Mouse (Mus musculus) stomach, postnatal 0 days (tissue): ENCODE measurements at regions not wholly inside any gene's neighbourhood (a gene's known extent, or its start where the extent isn't known, plus 50 kb on each side); places are given as distances from the start of the nearest gene placed in this dataset.

Experiments used
- ATAC-seq: fragments of 200-750 bp; cut with Nextera tagmentation; 2 replicates; pipeline ENCODE4 v1.8.0; 2017; ENCODE audit not compliant: low FRiP score, low TSS enrichment
- DNase-seq: peaks from one replicate; pipeline ENCODE4 v3.0.0-alpha.2; 2016; ENCODE audit warnings: low spot score
- H3K27ac ChIP-seq: fragments of 300-500 bp; sonication (generic); replicated peaks from 2 replicates; pipeline ENCODE4 v1.5.1; 2014; ENCODE audit warnings: mild to moderate bottlenecking, control low read depth
- H3K27me3 ChIP-seq: fragments of 300-500 bp; sonication (generic); 2 replicates; pipeline ENCODE4 v1.6.1; 2014; ENCODE audit warnings: low read length; ENCODE audit not compliant: control insufficient read depth, insufficient read depth
- H3K36me3 ChIP-seq: fragments of 300-500 bp; sonication (generic); 2 replicates; pipeline ENCODE4 v1.6.1; 2014; ENCODE audit warnings: low read length, mixed read lengths; ENCODE audit not compliant: control insufficient read depth, insufficient read depth
- H3K4me1 ChIP-seq: fragments of 300-500 bp; sonication (generic); replicated peaks from 2 replicates; pipeline ENCODE4 v1.6.1; 2014; ENCODE audit warnings: antibody characterized with exemption; ENCODE audit not compliant: control insufficient read depth, insufficient read depth
- H3K4me2 ChIP-seq: fragments of 300-500 bp; sonication (generic); replicated peaks from 2 replicates; pipeline ENCODE4 v1.6.1; 2014; ENCODE audit warnings: low read depth, mild to moderate bottlenecking, control low read depth, moderate library complexity
- H3K4me3 ChIP-seq: fragments of 300-500 bp; sonication (generic); 2 replicates; pipeline ENCODE4 v1.5.1; 2014; ENCODE audit warnings: low read depth, low read length, control low read depth
- H3K9ac ChIP-seq: fragments of 300-500 bp; sonication (generic); 2 replicates; pipeline ENCODE4 v1.6.1; 2014; ENCODE audit warnings: mild to moderate bottlenecking, low read length, control low read depth, mixed read lengths
- H3K9me3 ChIP-seq: fragments of 300-500 bp; sonication (generic); 2 replicates; pipeline ENCODE4 v1.6.1; 2016; ENCODE audit warnings: low read length; ENCODE audit not compliant: control insufficient read depth
- CTCF ChIP-seq: IDR thresholded peaks from 2 replicates; pipeline ENCODE4 v1.5.1; 2016; ENCODE audit warnings: antibody characterized with exemption, low read depth, mild to moderate bottlenecking, moderate library complexity
- EP300 ChIP-seq: optimal IDR thresholded peaks from 2 replicates; pipeline ENCODE3; 2016; ENCODE audit warnings: antibody characterized with exemption
- WGBS: fragments of 180-500 bp; shearing (Covaris S2); extraction: QIAGEN DNeasy Blood & Tissue Kit; methylation state at CpG from one replicate; pipeline ENCODE4 v1.1.7; 2014; 5-methylcytosine and 5-hydroxymethylcytosine counted together

- no peak overlapping the region for H3K4me2 ChIP-seq
- ATAC-seq (no peak), DNase-seq (no peak)
- H3K4me1 ChIP-seq = no peaks in the 10 kb centered on the region
- no peak overlapping the region for H3K4me3 ChIP-seq
- no peaks in the 10 kb centered on the region for H3K9me3 ChIP-seq
- 68% methylated on average over 2 of the region's 2 CpGs for WGBS
- H3K9ac ChIP-seq = no peak overlapping the region
- TF ChIP-seq CTCF (no peak), EP300 (no peak)
- H3K36me3 ChIP-seq = no peaks in the 10 kb centered on the region
- no peaks in the 10 kb centered on the region for H3K27me3 ChIP-seq
- H3K27ac ChIP-seq = no peak overlapping the region
Measured at GRCm38 (mm10) chr5:63468526-63469268, 180.2 kb upstream of the Nwd2 start.

DNA sequence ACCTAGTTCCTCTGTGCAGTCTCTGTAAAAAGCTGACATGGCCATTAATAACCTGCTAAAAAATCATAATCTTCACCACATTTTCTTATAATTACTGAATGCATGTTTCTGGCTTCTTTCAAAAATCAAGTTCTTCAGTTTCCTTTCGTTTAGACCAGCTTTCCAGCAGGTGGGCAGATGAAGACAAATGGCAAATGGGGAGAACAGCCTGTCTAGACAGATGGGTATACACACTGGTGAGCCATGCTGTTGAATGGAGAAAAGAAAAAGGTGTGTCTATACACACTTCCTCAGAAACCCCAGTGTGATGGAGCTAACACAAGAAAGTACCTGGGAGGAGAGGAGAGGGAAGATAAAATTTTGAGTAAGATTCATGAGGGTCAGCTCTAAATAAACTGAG is 179.2 kb upstream of the Nwd2 start:
- no peak for ATAC-seq

DNA sequence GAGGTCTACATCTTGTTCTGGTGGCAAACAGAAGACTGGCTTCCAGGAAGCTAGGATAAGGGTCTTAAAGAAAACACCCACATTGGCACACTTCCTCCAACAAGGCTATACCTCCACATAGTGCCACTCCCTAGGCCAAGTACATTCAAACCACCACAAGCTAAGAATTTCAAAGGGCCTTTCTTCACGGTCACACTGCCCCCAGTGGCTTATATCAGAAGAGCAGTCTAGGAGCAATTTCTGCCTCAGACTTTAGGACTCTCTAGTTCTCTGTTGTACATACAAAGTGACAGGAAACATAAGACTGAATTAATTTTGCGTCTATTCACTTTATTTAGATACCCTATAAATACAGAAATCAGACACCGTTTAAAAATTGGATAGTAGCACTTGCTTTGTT is 175.7 kb upstream of the Nwd2 start:
- Histone ChIP-seq H3K36me3 (no peaks in the 10 kb centered on the region), H3K9ac (no peak overlapping the region), H3K4me3 (no peak overlapping the region), H3K4me1 (no peaks in the 10 kb centered on the region), H3K27ac (no peak overlapping the region), H3K27me3 (no peaks in the 10 kb centered on the region), H3K4me2 (no peak overlapping the region), H3K9me3 (no peaks in the 10 kb centered on the region)
- ATAC-seq (no peak), DNase-seq (no peak)
- TF ChIP-seq EP300 (no peak), CTCF (peak; percentile 51)
- WGBS = 64% methylated on average over 3 of the region's 3 CpGs

More for the DNA sequence above, 179.2 kb upstream of the Nwd2 start:
- no peak for TF ChIP-seq EP300
- TF ChIP-seq CTCF = no peak
- H3K4me3 ChIP-seq = no peak overlapping the region
- no peaks in the 10 kb centered on the region for H3K4me1 ChIP-seq
- H3K27ac ChIP-seq = no peak overlapping the region
- H3K27me3 ChIP-seq = no peaks in the 10 kb centered on the region
- DNase-seq = no peak
- no peaks in the 10 kb centered on the region for H3K9me3 ChIP-seq
- no peak overlapping the region for H3K9ac ChIP-seq
- no peaks in the 10 kb centered on the region for H3K36me3 ChIP-seq
- H3K4me2 ChIP-seq = no peak overlapping the region
- WGBS = 28% methylated on average over 1 of the region's 1 CpGs

DNA sequence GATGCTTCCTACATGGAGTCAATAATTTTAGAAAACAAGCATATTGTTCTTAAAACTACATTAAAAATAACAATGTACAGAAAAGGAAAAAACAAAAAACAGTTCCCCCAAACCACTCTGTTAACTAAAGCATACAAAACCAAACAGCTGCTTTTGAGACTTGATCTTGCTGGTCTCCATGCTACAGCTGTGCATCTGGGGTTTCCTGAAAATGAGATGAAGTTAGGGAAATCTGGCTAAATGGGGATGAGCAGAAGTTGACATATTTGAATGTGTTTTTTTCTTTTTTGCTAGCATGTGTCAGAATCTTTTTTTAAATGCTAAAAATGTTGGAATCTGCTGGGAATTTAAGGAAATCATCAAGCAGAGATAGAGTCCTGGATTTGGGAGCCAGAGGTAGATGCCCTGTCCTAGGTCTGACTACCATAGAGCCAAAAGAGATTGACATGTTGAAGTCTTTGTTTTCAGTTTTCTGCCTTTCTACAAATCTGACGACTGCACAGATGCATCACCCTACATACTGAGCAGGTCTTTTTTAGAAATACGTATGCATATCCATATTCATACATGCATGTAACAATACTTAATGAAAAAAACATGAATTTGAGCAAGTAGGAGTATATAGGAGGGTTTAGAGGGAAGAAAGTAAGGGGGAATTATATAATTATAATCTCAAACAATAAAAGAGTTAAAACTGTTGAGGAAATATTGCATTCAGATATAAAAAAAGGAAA is 172.5 kb upstream of the Nwd2 start:
- Histone ChIP-seq H3K27me3 (no peaks in the 10 kb centered on the region), H3K9ac (no peak overlapping the region), H3K27ac (no peak overlapping the region), H3K36me3 (no peaks in the 10 kb centered on the region), H3K4me2 (no peak overlapping the region), H3K4me3 (no peak overlapping the region), H3K9me3 (no peaks in the 10 kb centered on the region), H3K4me1 (no peaks in the 10 kb centered on the region)
- 75% methylated on average over 2 of the region's 2 CpGs for WGBS
- TF ChIP-seq EP300 = no peak
- no peak for TF ChIP-seq CTCF
- ATAC-seq (no peak), DNase-seq (no peak)

DNA sequence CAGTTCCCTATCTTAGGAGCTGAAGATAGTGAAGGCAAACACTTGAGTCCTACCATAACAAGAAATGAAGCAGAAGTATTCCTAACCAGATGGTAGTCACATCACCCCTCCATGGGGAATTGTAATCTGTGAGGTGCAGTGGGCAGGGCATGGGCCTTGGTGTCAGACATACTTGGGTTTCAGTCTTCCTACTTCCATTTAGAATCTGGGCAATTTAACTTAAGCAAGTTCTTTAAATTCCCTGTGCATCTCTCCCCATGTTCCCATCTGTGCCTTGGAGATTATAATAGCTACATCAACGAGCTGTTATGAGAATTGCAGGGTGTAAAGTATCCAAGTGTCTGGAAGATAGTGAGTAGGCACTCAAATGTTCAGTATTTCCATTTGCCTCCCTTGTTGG is 149.9 kb upstream of the Nwd2 start:
- no peak overlapping the region for H3K9ac ChIP-seq
- H3K4me3 ChIP-seq = no peak overlapping the region
- ATAC-seq = no peak
- H3K9me3 ChIP-seq = no peaks in the 10 kb centered on the region
- WGBS = 35% methylated on average over 1 of the region's 1 CpGs
- no peaks in the 10 kb centered on the region for H3K36me3 ChIP-seq
- H3K27ac ChIP-seq = no peak overlapping the region
- H3K27me3 ChIP-seq = no peaks in the 10 kb centered on the region
- no peak for TF ChIP-seq EP300
- TF ChIP-seq CTCF = no peak
- H3K4me1 ChIP-seq = no peaks in the 10 kb centered on the region
- no peak overlapping the region for H3K4me2 ChIP-seq
- no peak for DNase-seq

DNA sequence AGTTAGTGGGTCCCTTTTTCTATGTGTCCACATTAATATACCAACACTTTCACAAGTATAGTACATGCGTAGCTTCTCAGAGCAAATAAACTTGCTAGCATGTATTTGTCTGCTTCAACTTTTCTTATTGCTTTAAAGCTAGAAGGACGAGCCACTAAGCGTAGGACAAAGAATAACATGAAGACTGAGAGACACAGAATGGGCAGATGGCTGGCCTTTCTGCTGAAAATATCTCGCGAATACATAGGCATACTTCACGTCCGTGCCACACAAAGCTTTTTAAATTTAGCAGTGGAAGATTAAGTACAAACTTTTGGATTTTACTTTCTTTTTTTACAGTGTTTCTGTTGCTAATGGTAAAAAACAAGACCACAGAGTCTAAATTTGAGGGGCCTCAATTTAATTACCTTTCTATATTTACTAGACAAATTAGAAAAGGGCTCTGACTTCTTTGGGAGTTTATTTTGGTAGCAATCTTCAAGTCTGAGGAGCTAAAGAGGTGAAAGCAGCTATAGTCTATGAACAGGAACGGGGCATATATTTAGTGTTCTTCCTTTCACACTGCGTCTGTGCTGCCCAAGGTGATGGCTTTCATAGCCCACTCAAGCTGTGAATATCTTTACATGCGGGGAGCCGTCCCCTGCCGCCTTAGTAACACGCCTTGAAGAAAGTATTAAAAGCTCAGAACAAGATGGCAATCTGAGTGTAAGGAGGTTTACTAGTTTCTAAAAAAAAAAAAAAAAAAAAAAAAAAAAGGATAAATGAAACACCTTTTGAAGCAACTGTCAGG is 145.7 kb upstream of the Nwd2 start:
- H3K9me3 ChIP-seq = no peaks in the 10 kb centered on the region
- no peak overlapping the region for H3K27ac ChIP-seq
- ATAC-seq (no peak), DNase-seq (no peak)
- H3K4me2 ChIP-seq = no peak overlapping the region
- TF ChIP-seq CTCF (no peak), EP300 (no peak)
- no peak overlapping the region for H3K9ac ChIP-seq
- 89% methylated on average over 13 of the region's 13 CpGs for WGBS
- no peaks in the 10 kb centered on the region for H3K27me3 ChIP-seq
- H3K4me3 ChIP-seq = no peak overlapping the region
- H3K36me3 ChIP-seq = no peaks in the 10 kb centered on the region
- H3K4me1 ChIP-seq = no peaks in the 10 kb centered on the region
